Mouse (Mus musculus) lung, adult 2 months (tissue): ENCODE results near the gene Tnnt3. TPM values are rescaled to one million over a fixed set of nuclear protein-coding genes. Genes with fewer than 3 reads are reported as not detected.

Experiments
- DNase-seq: peaks from one replicate; pipeline ENCODE4 v3.0.0; 2022
- H3K4me1 ChIP-seq: fragments of 200-500 bp; 2 replicates; pipeline ENCODE4 v1.6.1; 2011; ENCODE audit warnings: low read length; ENCODE audit not compliant: control insufficient read depth, insufficient read depth
- H3K4me3 ChIP-seq: fragments of 200-500 bp; replicated peaks from 2 replicates; pipeline ENCODE3; 2011; ENCODE audit warnings: low read depth, mild to moderate bottlenecking, control low read depth, low read length; ENCODE audit errors: extremely low read depth
- CTCF ChIP-seq: fragments of 200-500 bp; IDR thresholded peaks from 2 replicates; pipeline ENCODE4 v1.5.1; 2011; ENCODE audit warnings: mild to moderate bottlenecking, low read length, control low read depth; ENCODE audit not compliant: insufficient read depth
- POLR2A ChIP-seq: fragments of 200-500 bp; IDR thresholded peaks from 2 replicates; pipeline ENCODE4 v1.6.1; 2011; ENCODE audit warnings: low read depth, mild to moderate bottlenecking, control low read depth, low read length, borderline replicate concordance; ENCODE audit errors: extremely low read depth
- WGBS: fragments of 180-500 bp; shearing (Covaris S2); methylation state at CpG from one replicate; pipeline ENCODE4 v1.1.7; 2018; 5-methylcytosine and 5-hydroxymethylcytosine counted together
- polyA plus RNA-seq: library from polyadenylated mRNA; depleted of rRNA; stranded (reverse); fragments of >200 nt; gene quantifications from 2 replicates; pipeline ENCODE4 v1.2.3, GENCODE M21; 2012

Tnnt3 gene
- polyA plus RNA-seq, 1 experiment, result 64.7 TPM

DNA sequence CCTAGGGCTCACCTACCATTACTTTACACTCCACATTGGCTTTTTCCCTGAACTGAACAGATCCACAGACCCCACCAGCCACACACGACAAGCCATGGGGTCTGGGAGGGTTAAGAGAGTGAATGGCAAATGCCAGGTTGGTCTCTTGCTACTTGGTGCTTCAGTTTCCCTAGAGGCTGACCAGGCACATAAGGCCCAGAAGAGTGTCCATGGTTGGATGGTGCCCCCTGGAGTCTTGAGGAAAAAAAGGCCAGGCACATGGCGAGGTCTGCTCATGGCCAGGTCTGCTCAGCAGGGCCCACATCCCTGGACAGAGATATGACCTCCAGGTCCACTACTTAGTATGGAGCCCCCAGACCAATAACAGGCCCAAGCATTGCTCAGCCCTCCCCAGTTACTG is 861 bp upstream of the Tnnt3 start:
- TF ChIP-seq POLR2A, result no peak
- peak; percentile 73 for TF ChIP-seq CTCF
- DNase-seq, result peak; percentile 29
- Histone ChIP-seq H3K4me3 (no peak overlapping the region), H3K4me1 (no peaks in the 10 kb centered on the region)
- WGBS, result 85% methylated on average over 2 of the region's 2 CpGs

DNA sequence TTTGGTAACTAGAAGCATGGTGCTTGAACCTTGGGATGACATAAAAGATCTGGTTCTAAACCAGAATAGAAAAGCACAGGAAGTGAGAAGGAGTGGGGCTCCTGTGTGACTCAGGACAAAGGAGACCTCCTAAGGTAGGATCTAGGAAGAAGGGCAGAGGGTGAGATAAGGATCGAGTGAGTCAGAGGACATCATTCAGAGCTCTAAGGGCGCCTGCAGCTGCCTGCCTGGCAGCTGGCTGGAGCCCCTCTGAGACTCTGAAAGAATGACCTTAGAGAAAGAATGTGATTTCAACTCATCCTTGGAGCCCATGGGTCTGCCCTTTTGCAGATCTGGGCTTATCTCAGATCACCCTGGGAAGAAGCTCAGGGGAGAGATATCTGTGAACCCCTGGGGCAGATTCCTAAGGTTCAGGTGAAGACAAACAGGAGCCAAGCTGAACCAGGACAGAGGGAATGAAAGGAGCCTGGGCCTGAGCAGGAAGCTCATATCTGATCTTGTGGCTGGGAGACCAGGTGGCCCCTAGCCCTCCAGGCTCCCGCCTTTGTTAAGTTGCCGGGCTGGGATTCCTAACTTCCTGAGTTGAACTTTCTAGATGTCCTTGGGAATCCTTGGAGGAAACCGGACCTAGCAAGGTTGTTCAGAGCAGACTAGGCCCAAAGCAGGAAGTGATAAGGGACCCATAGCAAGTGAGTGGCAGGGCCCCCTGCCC is 530 bp downstream of the Tnnt3 start:
- Histone ChIP-seq H3K4me3 (no peak overlapping the region), H3K4me1 (no peaks in the 10 kb centered on the region)
- 53% methylated on average over 5 of the region's 5 CpGs for WGBS
- DNase-seq, result no peak
- TF ChIP-seq POLR2A (no peak), CTCF (no peak)

DNA sequence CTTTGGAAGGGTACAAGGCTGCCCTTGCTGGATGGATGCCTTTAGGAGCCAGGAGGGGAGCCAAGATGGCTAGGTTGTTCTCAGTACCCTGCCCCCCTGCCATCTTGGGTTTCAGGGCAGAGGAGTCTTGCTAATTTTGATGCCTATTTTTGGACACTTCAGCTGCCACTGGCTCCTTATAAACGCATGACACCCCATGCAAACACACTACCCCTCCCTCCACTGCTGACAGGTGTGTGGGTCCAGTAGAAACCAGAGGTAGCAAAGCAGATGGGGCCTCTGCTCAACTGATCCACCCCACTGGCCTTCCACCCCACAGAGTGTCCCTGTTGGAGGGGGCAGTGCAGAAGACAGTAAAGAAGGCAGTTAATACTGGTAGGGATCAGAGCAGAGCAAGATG is 1.4 kb downstream of the Tnnt3 start:
- no peak for DNase-seq
- TF ChIP-seq CTCF (no peak), POLR2A (no peak)
- 87% methylated on average over 1 of the region's 1 CpGs for WGBS
- Histone ChIP-seq H3K4me3 (no peak overlapping the region), H3K4me1 (no peaks in the 10 kb centered on the region)

DNA sequence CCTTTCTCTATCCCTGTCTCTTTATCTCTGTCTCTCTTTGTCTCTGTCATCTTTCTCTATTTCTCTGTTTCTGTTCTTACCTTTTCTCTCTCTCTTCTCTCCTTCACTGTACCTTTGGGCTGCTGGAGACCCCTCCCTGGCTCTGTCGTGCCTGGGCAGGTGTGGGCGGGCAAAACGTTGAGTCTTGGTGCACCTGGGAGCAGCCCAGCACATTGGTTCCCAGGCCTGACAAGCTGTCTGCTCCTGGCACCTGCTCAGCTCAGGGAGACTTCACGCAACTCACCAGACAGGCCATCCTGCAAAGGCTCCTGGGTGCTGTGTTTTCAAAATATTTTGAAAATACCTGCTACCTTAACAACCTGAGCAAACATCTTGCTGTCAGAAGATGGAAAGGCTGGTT is 4.6 kb downstream of the Tnnt3 start:
- WGBS, result 78% methylated on average over 4 of the region's 4 CpGs
- TF ChIP-seq CTCF, result no peak
- TF ChIP-seq POLR2A, result no peak

DNA sequence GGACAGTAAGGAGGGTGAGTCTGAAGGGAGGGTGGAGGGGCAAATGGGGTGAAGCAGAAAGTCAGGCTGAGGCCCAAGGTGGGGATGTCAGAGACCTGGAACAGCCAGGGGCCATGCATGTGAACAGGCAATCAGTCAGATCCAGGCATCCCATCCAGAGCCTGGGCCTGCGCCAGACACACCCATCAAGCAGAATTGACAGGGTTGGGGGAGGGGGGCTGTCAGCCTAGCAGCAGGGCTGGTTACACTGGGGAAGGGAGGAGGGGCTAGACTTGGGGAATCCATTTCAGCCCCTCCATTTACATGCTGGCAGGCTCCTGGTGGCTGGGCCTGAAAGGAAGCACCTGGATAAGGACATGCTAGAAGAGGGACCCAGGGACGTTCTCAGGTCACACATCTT is 7.3 kb downstream of the Tnnt3 start:
- no peak for DNase-seq
- 52% methylated on average over 2 of the region's 2 CpGs for WGBS
- no peak overlapping the region for H3K4me3 ChIP-seq
- TF ChIP-seq POLR2A (no peak), CTCF (no peak)
- no peaks in the 10 kb centered on the region for H3K4me1 ChIP-seq

More for the DNA sequence above, 4.6 kb downstream of the Tnnt3 start:
- Histone ChIP-seq H3K4me1 (no peaks in the 10 kb centered on the region), H3K4me3 (no peak overlapping the region)
- DNase-seq, result no peak

DNA sequence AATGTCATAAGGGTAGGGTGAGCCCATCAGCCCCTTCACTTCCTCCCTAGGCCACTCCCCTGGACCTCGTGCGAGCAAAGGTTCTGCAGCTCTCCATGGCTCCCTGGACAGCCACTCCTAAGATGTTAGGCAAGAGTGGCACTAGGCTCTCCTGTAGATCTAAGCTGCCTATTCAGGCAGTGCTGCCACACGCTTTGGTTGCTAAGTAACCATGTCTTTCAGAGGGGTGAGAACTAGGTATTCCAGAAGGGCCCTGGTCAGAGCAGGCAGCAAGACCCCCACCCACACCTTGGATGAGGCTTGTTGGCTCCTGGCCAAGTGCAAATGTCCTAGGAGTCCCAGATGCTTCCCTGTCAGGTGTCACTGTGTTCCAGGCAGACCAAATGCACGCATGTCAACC is 7.9 kb downstream of the Tnnt3 start:
- TF ChIP-seq POLR2A (no peak), CTCF (no peak)
- H3K4me1 ChIP-seq, result no peaks in the 10 kb centered on the region
- DNase-seq, result no peak
- no peak overlapping the region for H3K4me3 ChIP-seq
- WGBS, result 52% methylated on average over 4 of the region's 4 CpGs

DNA sequence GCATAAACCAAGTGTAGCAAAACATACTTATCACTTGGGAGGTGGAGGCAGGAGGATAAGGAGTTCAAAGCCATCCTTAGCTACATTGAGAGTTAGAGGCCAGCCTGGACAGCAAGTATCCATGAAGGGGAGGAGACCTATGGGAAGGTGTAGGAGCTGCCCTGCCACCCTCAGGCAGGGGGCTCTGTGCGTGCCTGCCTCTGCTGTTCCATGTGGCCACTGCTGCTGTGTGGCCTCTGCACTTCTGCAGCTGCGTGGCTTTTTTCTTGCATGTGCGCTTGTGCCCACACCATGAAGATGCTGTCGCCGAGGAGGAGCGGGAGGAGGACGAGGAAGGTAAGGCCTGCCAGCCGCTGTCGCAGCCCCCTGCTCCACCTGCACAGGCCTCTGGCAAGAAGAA is 8.8 kb downstream of the Tnnt3 start:
- DNase-seq, result no peak
- WGBS, result 90% methylated on average over 9 of the region's 9 CpGs

DNA sequence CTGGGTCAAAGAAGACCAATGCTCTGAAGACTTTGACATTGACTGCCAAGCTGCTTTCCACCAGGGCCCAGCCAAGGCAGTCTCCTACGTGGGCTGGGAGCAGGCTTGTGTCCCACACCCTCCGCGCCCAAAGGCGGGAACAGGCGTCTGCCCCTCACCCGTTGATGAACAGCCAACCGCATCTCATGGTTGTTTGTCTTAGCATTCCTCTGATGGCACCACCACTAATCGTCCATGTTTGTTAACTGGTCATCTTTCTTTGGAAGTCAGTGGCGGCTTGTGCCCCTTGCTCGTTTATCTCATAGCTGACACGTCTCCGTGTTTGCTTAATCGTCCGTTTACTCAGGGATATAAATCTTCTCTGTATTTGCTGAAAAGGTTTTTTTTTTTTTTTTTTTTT is 10.9 kb downstream of the Tnnt3 start:
- Histone ChIP-seq H3K4me1 (no peaks in the 10 kb centered on the region), H3K4me3 (no peak overlapping the region)
- DNase-seq, result no peak
- 38% methylated on average over 14 of the region's 14 CpGs for WGBS
- TF ChIP-seq CTCF (no peak), POLR2A (no peak)

More for the DNA sequence above, 8.8 kb downstream of the Tnnt3 start:
- H3K4me3 ChIP-seq, result no peak overlapping the region
- no peaks in the 10 kb centered on the region for H3K4me1 ChIP-seq
- TF ChIP-seq CTCF, result no peak
- TF ChIP-seq POLR2A, result no peak

DNA sequence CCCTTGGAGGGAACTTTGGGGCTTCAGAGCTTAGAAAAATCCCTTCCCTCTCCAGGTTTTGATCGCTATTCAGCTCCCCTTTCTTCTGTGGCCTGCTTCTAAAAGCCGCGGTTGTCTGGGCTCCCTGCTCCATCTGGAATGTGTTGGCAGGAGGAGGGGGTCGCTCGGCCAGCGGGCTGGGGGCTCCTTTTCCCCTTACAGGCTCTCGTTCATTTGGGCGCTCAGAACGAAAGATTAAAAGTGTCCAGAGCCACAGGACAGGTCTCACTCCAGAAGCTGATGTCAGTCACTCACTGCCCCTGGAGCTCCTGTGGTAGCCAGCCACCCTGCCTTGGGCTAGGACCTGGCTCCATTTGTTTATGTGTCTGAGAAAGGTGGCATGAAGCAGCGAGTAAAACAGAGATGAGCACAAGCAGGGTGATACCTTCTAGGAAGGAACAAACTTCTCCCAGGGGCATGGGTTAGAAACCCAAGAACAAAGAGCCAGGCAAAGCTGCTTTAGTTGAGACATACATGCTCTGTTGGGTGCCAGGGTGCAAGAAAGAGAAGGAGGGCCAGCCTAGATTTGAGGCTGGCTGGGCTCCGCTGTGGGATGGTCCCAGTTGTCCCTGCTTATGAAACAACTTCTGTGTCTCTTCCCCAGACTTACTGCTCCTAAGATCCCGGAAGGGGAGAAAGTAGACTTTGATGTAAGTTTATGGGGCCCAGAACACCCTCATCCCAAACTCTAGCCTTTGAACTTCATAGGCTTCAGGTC is 11.6 kb downstream of the Tnnt3 start:
- Histone ChIP-seq H3K4me3 (no peak overlapping the region), H3K4me1 (no peaks in the 10 kb centered on the region)
- no peak for DNase-seq
- TF ChIP-seq CTCF (no peak), POLR2A (no peak)
- 41% methylated on average over 12 of the region's 12 CpGs for WGBS

DNA sequence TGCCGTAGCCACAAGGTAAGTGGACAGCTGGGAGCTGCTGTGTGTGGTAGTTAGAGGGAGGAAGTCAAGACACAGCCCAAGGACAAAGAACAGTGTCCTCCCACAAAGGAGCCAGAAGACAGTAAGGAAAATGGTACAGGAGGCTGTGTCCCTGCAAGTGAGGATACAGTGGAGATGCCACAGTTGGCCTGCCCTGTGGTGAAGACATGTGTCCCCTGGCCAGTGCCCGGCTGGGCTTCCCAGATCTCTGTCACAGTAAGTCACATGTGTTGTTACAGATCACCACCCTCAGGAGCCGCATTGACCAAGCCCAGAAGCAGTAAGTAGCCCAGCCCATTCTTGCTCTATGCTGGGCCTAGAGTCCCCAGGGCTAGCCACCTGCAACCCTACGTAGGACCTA is 15.4 kb downstream of the Tnnt3 start:
- 82% methylated on average over 4 of the region's 4 CpGs for WGBS
- TF ChIP-seq POLR2A (no peak), CTCF (no peak)
- DNase-seq, result no peak
- H3K4me1 ChIP-seq, result no peaks in the 10 kb centered on the region
- H3K4me3 ChIP-seq, result no peak overlapping the region
